Mouse (Mus musculus) thymus, adult 2 months (tissue): ENCODE results near the gene Il34.

Source experiments
- CTCF ChIP-seq: fragments of 200-500 bp; IDR thresholded peaks from 2 replicates; pipeline ENCODE4 v1.5.1; 2012; ENCODE audit warnings: mild to moderate bottlenecking, control low read depth, low read length, moderate library complexity, borderline replicate concordance; ENCODE audit not compliant: control insufficient read depth, poor library complexity, insufficient read depth; ENCODE audit errors: extremely low read depth
- POLR2A ChIP-seq: fragments of 200-500 bp; IDR thresholded peaks from 2 replicates; pipeline ENCODE4 v1.6.1; 2012; ENCODE audit warnings: mild to moderate bottlenecking, low read length, control low read depth, moderate library complexity; ENCODE audit not compliant: control insufficient read depth, poor library complexity, insufficient read depth; ENCODE audit errors: extremely low read depth

- TF ChIP-seq CTCF (no peak), POLR2A (no peak)
These were observed 11.8 kb downstream of the Il34 start for GRCm38 (mm10) chr8:110793936-110794335.
